ENCODE assay signal across 29 mouse cellular contexts in the genomic region with DNA sequence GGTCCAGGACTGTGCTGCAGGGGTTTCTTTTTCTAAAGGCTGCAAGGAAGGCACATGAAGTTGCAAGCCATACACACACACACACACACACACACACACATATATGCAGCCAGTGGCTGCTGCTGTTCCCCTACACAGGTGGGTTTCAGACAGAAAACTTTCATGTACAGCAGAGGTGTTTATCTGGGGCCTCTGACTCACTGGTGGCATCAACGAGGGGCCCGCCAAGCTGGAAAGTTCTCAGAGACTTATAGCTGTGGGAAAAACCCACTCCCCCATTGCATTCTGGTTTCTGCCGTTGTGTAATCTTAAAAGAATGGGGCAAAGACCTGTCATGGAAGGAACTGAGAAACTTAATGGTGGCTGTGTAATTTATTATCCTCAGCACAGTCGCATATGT. TPM values are rescaled to one million over a fixed set of nuclear protein-coding genes. Genes with fewer than 3 reads are reported as not detected.
DNase-seq lines count a peak whose midpoint lies in the region; ATAC-seq and TF ChIP-seq lines count a peak whose summit lies in the region.
"Had no signal": no experiment of that assay in that cellular context is flagged by ENCODE, and none has a peak within 500 bp of the region (broad histone marks: within the 10 kb centered on the region; RNA-seq: fewer than 3 reads in every experiment).

No protein-coding gene starts in this region.

- DNase-seq in heart, adult 2 months = no peak
- DNase-seq in heart, adult 8-10 months (ENCODE audit: low spot score) = no peak
- DNase-seq in fibroblast of lung, adult 2 months (ENCODE audit: low read depth) = peak; percentile 15
- DNase-seq in cerebellum, adult 11 months = no peak
- DNase-seq in lung, postnatal 25 days (ENCODE audit: low spot score) = no peak
- no peak for DNase-seq in right cerebral cortex, adult 2 months (ENCODE audit: low spot score in 2 of 2)
- DNase-seq: adrenal gland, postnatal 10 days; cerebellum, adult 9-10 months; embryo, embryonic 11 days; kidney, adult 2 months; kidney, postnatal 4 days; layer of hippocampus, postnatal 36 days; left cerebral cortex, postnatal 4 days; liver, postnatal 0 days; lung, postnatal 4 days; thymus, adult 18-20 months; thymus, postnatal 25 days had no signal

- H3K79me2 ChIP-seq in heart, adult 2 months (replicated peaks; ENCODE audit: control insufficient read depth, insufficient read depth, low read length) = no peaks in the 10 kb centered on the region

- no peak for TF ChIP-seq EP300 in heart, adult 2 months (IDR thresholded peaks at IDR 0.05; ENCODE audit: insufficient read depth, low read depth, low read length)

- no peaks in the 10 kb centered on the region for H3K4me1 ChIP-seq in heart, adult 2 months (ENCODE audit: control insufficient read depth, insufficient read depth, low read length)
- H3K4me1 ChIP-seq: embryonic facial prominence, embryonic 12.5 days; hindbrain, embryonic 13.5 days; liver, embryonic 12.5 days; midbrain, embryonic 13.5 days; neural tube, embryonic 15.5 days had no signal

- TF ChIP-seq CTCF in heart, adult 2 months (IDR thresholded peaks at IDR 0.05) = no peak

- intact Hi-C loops in heart, adult 2 months (cut with DNase I) = no loop called here

- TF ChIP-seq POLR2A in heart, adult 2 months (IDR thresholded peaks at IDR 0.05; ENCODE audit: insufficient read depth, low read depth, low read length) = no peak

- peak; percentile 77 for ATAC-seq in CD4-positive, CD25-positive, alpha-beta regulatory T cell, adult 4 months
- ATAC-seq: forebrain, embryonic 13.5 days; liver, embryonic 12.5 days; liver, postnatal 0 days; midbrain, embryonic 13.5 days had no signal

- WGBS in heart, adult 2 months = 61% methylated on average over 4 of the region's 4 CpGs

- no peak overlapping the region for H3K9ac ChIP-seq in heart, adult 2 months (ENCODE audit: low read depth, low read length)
- H3K9ac ChIP-seq: embryonic facial prominence, embryonic 12.5 days; forebrain, embryonic 13.5 days; hindbrain, embryonic 13.5 days; liver, embryonic 12.5 days; liver, postnatal 0 days; midbrain, embryonic 13.5 days; neural tube, embryonic 15.5 days had no signal

- H3K27me3 ChIP-seq in heart, adult 2 months (ENCODE audit: control insufficient read depth, insufficient read depth, low read length) = no peaks in the 10 kb centered on the region
- H3K27me3 ChIP-seq: embryonic facial prominence, embryonic 12.5 days; forebrain, embryonic 13.5 days; hindbrain, embryonic 13.5 days; liver, embryonic 12.5 days; midbrain, embryonic 13.5 days; neural tube, embryonic 15.5 days had no signal

- H3K27ac ChIP-seq in heart, adult 2 months = peak overlapping the region; percentile 30; the same call in 1 of the 2 replicates
- H3K27ac ChIP-seq: embryonic facial prominence, embryonic 12.5 days; forebrain, embryonic 13.5 days; hindbrain, embryonic 13.5 days; kidney, postnatal 0 days; liver, embryonic 12.5 days; midbrain, embryonic 13.5 days; neural tube, embryonic 15.5 days; stomach, postnatal 0 days had no signal

- H3K4me3 ChIP-seq in heart, adult 2 months = no peak overlapping the region
- H3K4me3 ChIP-seq: embryonic facial prominence, embryonic 12.5 days; forebrain, embryonic 13.5 days; hindbrain, embryonic 13.5 days; liver, embryonic 12.5 days; midbrain, embryonic 13.5 days; neural tube, embryonic 15.5 days had no signal

- no peaks in the 10 kb centered on the region for H3K36me3 ChIP-seq in heart, adult 2 months (ENCODE audit: control insufficient read depth, insufficient read depth, low read length)
- H3K36me3 ChIP-seq: G1E; liver, embryonic 12.5 days; neural tube, embryonic 15.5 days had no signal

RNA-seq across cellular contexts. Expression of a gene that starts 40.6 kb away (rescaled TPM):
- under 1 TPM in 1 of 2 experiments, not detected in 1; 0.23 TPM for total RNA-seq in heart, adult 2 months (2021)
- 0.20 TPM in 2 replicates for polyA plus RNA-seq in heart, adult 2 months (2012; rRNA removed)
- not detected for total RNA-seq in heart, adult 8-10 months (2022)
- 100 to 1,000 TPM; 104 to 162 TPM for polyA plus RNA-seq in CD4-positive, CD25-positive, alpha-beta regulatory T cell, adult 4 months (2017; shearing (Covaris generic))
- total RNA-seq: gastrocnemius, postnatal 4 days; heart, postnatal 4 days; layer of hippocampus, postnatal 36 days had no signal
- polyA plus RNA-seq: G1E had no signal
